Mouse (Mus musculus) myocyte (in vitro differentiated cells): ENCODE data around the gene Dph1. TPM values are rescaled to one million over a fixed set of nuclear protein-coding genes. Genes with fewer than 3 reads are reported as not detected.

Experiments used
- H3K27me3 ChIP-seq: one replicate; pipeline ENCODE4 v1.6.1; 2011; ENCODE audit not compliant: control insufficient read depth, insufficient read depth, insufficient read length
- H3K36me3 ChIP-seq: one replicate; pipeline ENCODE4 v1.6.1; 2011; ENCODE audit not compliant: control insufficient read depth, insufficient read depth
- H3K4me2 ChIP-seq: one replicate; pipeline ENCODE4 v1.6.1; 2011; ENCODE audit warnings: low read depth, control low read depth
- H3K4me3 ChIP-seq: one replicate; pipeline ENCODE4 v1.5.1; 2011; ENCODE audit warnings: mild to moderate bottlenecking, control low read depth, moderate library complexity
- H3K79me2 ChIP-seq: one replicate; pipeline ENCODE4 v1.6.1; 2011; ENCODE audit not compliant: control insufficient read depth, insufficient read depth
- H3ac ChIP-seq: one replicate; pipeline ENCODE4 v1.6.1; 2011; ENCODE audit not compliant: control insufficient read depth, insufficient read length
- CEBPB ChIP-seq: IDR thresholded peaks from 2 replicates; pipeline ENCODE4 v1.6.1; 2011; ENCODE audit warnings: mild to moderate bottlenecking, moderate library complexity; ENCODE audit not compliant: poor library complexity, insufficient read depth, severe bottlenecking
- E2F4 ChIP-seq: IDR thresholded peaks from one replicate; pipeline ENCODE4 v1.6.1; 2011; ENCODE audit warnings: mild to moderate bottlenecking, control low read depth, moderate library complexity; ENCODE audit not compliant: insufficient read depth
- MAX ChIP-seq: IDR thresholded peaks from one replicate; pipeline ENCODE4 v1.6.1; 2011; ENCODE audit warnings: low read depth, mild to moderate bottlenecking, control low read depth
- MYOD1 ChIP-seq, 3 experiments: IDR thresholded peaks; one replicate each; pipeline ENCODE4 v1.6.1; 2011; ENCODE audit warnings: control low read depth in 2 of 3, low read depth in 2 of 3, mild to moderate bottlenecking in 2 of 3, moderate library complexity in 1 of 3; ENCODE audit not compliant: insufficient read length in 2 of 3, control insufficient read depth in 1 of 3
- MYOG ChIP-seq, 3 experiments: IDR thresholded peaks; one replicate each; pipeline ENCODE4 v1.6.1; 2011; ENCODE audit warnings: control low read depth in 2 of 3, low read depth in 2 of 3, mild to moderate bottlenecking in 2 of 3; ENCODE audit not compliant: insufficient read length in 2 of 3, control insufficient read depth in 1 of 3, insufficient read depth in 1 of 3
- POLR2A ChIP-seq: IDR thresholded peaks from one replicate; pipeline ENCODE4 v1.6.1; 2011; ENCODE audit warnings: low read depth, mild to moderate bottlenecking, control low read depth, moderate library complexity; ENCODE audit not compliant: insufficient read length
- POLR2AphosphoS2 ChIP-seq: IDR thresholded peaks from one replicate; pipeline ENCODE4 v1.6.1; 2011; ENCODE audit warnings: low read depth, control low read depth; ENCODE audit not compliant: insufficient read length
- REST ChIP-seq: IDR thresholded peaks from one replicate; pipeline ENCODE4 v1.6.1; 2011; ENCODE audit warnings: mild to moderate bottlenecking, control low read depth, moderate library complexity; ENCODE audit not compliant: insufficient read depth, insufficient read length
- SRF ChIP-seq: IDR thresholded peaks from one replicate; pipeline ENCODE4 v1.6.1; 2011; ENCODE audit warnings: low read depth; ENCODE audit not compliant: control insufficient read depth, insufficient read length
- TCF12 ChIP-seq: IDR thresholded peaks from one replicate; pipeline ENCODE4 v1.6.1; 2011; ENCODE audit warnings: mild to moderate bottlenecking, control low read depth; ENCODE audit not compliant: poor library complexity, insufficient read depth, severe bottlenecking
- TCF3 ChIP-seq: IDR thresholded peaks from one replicate; pipeline ENCODE4 v1.6.1; 2011; ENCODE audit warnings: low read depth, control low read depth; ENCODE audit not compliant: insufficient read length
- USF1 ChIP-seq: IDR thresholded peaks from one replicate; pipeline ENCODE4 v1.6.1; 2011; ENCODE audit warnings: low read depth, mild to moderate bottlenecking, control low read depth, moderate library complexity
- polyA plus RNA-seq: library from polyadenylated mRNA; unstranded; fragments of >200 nt; fragmentation: generic; extraction: Trizol; gene quantifications from one replicate; pipeline ENCODE4 v1.2.1, GENCODE M21; 2012; ENCODE audit warnings: missing spikeins

The Dph1 gene
- polyA plus RNA-seq, 1 experiment = 15.8 TPM

GRCm38 (mm10) chr11:75193256-75194071 is 2.4 kb upstream of the Dph1 start, which contains the start of gene Rtn4rl1:
Rtn4rl1 (plus strand) TSS chr11:75193783.
- Histone ChIP-seq H3K4me3 (peak within 1 kb of the TSS; percentile 6), H3K27me3 (peaks cover 30% of the 10 kb centered on the region), H3ac (no peak within 1 kb of the TSS), H3K36me3 (no peaks in the 10 kb centered on the region), H3K4me2 (peak within 1 kb of the TSS; percentile 74), H3K79me2 (peaks cover 10% of the 10 kb centered on the region)
- TF ChIP-seq CEBPB (no peak), POLR2A (no peak), REST (no peak), MYOG (IDR thresholded peaks at IDR 0.05; ENCODE audit: control insufficient read depth in 1 of 3, insufficient read depth in 1 of 3, insufficient read length in 2 of 3, low read depth in 2 of 3) (no peak), MYOD1 (IDR thresholded peaks at IDR 0.05; ENCODE audit: control insufficient read depth in 1 of 3, insufficient read length in 2 of 3, low read depth in 2 of 3) (no peak), E2F4 (no peak), SRF (no peak), POLR2AphosphoS2 (no peak), TCF3 (no peak)

- no peak for TF ChIP-seq MYOG (IDR thresholded peaks at IDR 0.05; ENCODE audit: control insufficient read depth in 1 of 3, insufficient read depth in 1 of 3, insufficient read length in 2 of 3, low read depth in 2 of 3)
- no peak for TF ChIP-seq CEBPB
- TF ChIP-seq MAX = no peak
- no peak for TF ChIP-seq SRF
- TF ChIP-seq TCF3 = no peak
- TF ChIP-seq POLR2A = no peak
- no peak for TF ChIP-seq POLR2AphosphoS2
- TF ChIP-seq E2F4 = no peak
- no peak for TF ChIP-seq REST
- no peak for TF ChIP-seq USF1
- TF ChIP-seq TCF12 = no peak
- no peak for TF ChIP-seq MYOD1 (IDR thresholded peaks at IDR 0.05; ENCODE audit: control insufficient read depth in 1 of 3, insufficient read length in 2 of 3, low read depth in 2 of 3)
- peak overlapping the region; percentile 6 for H3K4me3 ChIP-seq
- peak overlapping the region; percentile 74 for H3K4me2 ChIP-seq
- no peak overlapping the region for H3ac ChIP-seq
- H3K27me3 ChIP-seq = peaks cover 29% of the 10 kb centered on the region
- H3K79me2 ChIP-seq = peaks cover 12% of the 10 kb centered on the region
- H3K36me3 ChIP-seq = no peaks in the 10 kb centered on the region
Observed at GRCm38 (mm10) chr11:75192336-75193214, 1.5 kb upstream of the Dph1 start.

- H3K36me3 ChIP-seq = no peaks in the 10 kb centered on the region
- H3K79me2 ChIP-seq = peaks cover 12% of the 10 kb centered on the region
- no peak for TF ChIP-seq POLR2AphosphoS2
- TF ChIP-seq TCF12 = no peak
- TF ChIP-seq USF1 = no peak
- no peak for TF ChIP-seq MYOG (IDR thresholded peaks at IDR 0.05; ENCODE audit: control insufficient read depth in 1 of 3, insufficient read depth in 1 of 3, insufficient read length in 2 of 3, low read depth in 2 of 3)
- no peak for TF ChIP-seq MYOD1 (IDR thresholded peaks at IDR 0.05; ENCODE audit: control insufficient read depth in 1 of 3, insufficient read length in 2 of 3, low read depth in 2 of 3)
- TF ChIP-seq CEBPB = no peak
- no peak overlapping the region for H3ac ChIP-seq
- H3K4me2 ChIP-seq = no peak overlapping the region
- H3K4me3 ChIP-seq = no peak overlapping the region
- H3K27me3 ChIP-seq = peaks cover 29% of the 10 kb centered on the region
Observed at GRCm38 (mm10) chr11:75191841-75192240, 800 bp upstream of the Dph1 start.

GRCm38 (mm10) chr11:75190371-75190724 is 693 bp downstream of the Dph1 start:
- peaks cover 22% of the 10 kb centered on the region for H3K27me3 ChIP-seq
- TF ChIP-seq REST = no peak
- peak; percentile 59 for TF ChIP-seq POLR2A
- peak in 1 of 3 experiments; percentile 16 for TF ChIP-seq MYOG (IDR thresholded peaks at IDR 0.05; ENCODE audit: control insufficient read depth in 1 of 3, insufficient read depth in 1 of 3, insufficient read length in 2 of 3, low read depth in 2 of 3)
- TF ChIP-seq MAX = peak; percentile 68
- peak; percentile 90 for TF ChIP-seq USF1
- no peak for TF ChIP-seq TCF12
- TF ChIP-seq SRF = peak; percentile 88
- TF ChIP-seq POLR2AphosphoS2 = peak; percentile 24
- H3K4me3 ChIP-seq = peak overlapping the region; percentile 87
- H3K79me2 ChIP-seq = peaks cover 12% of the 10 kb centered on the region
- H3K36me3 ChIP-seq = no peaks in the 10 kb centered on the region
- H3K4me2 ChIP-seq = peak overlapping the region; percentile 81
- H3ac ChIP-seq = peak overlapping the region; percentile 46
